ENCODE assay signal across 8 mouse cellular contexts in the genomic region with DNA sequence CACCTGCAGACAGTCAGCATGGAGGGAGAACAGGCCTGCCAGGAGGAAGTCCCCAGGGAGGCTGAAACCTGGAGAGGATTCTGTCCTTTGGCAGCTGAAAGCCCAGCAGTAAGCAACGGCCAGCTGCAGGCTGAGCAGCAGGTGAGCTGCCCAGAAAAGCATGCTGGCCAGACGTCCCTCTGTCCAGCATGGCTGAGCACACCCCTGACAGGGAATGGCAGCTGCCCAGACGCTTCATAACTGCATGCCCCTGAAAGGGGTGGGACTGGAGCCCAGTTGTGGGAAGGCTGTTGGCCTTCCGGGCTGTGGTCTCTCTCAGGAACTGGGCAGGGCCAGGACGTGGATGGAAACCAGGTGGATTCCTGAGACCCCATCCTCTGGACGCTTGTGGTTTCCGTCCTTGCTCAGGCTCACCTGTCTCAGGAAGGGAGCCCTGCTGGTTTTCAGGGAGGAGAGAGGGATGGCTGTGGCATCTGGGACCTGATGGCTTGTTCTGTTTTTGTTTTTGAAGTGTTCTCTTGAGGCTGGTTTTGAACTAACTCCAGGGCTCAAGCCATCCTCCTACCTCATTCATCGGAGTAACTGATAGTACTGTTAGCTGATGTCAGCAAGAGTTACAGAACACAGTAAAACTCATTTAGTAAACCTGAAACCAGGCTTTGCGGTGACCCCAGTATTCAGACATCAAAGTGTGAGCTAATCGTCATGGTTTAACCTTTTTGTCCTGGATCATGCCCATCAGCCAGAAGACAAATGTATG. TPM values are rescaled to one million over a fixed set of nuclear protein-coding genes. Genes with fewer than 3 reads are reported as not detected.
DNase-seq lines count a peak whose midpoint lies in the region; ATAC-seq and TF ChIP-seq lines count a peak whose summit lies in the region.

A gene (minus strand): TSS at position 344 of the 760 bp plus-strand sequence.

- H3K9ac ChIP-seq in stomach, embryonic 14.5 days (replicated peaks; ENCODE audit: low read depth, low read length): peak within 1 kb of the TSS; percentile 92

- no peak for TF ChIP-seq CTCF in embryonic fibroblast, embryonic 13.5 days (IDR thresholded peaks at IDR 0.05; ENCODE audit: borderline replicate concordance, insufficient read depth, low read length)

- peak; percentile 44 to 51 for DNase-seq in cerebellum, postnatal 10 days
- DNase-seq in cerebellum, postnatal 4 days (ENCODE audit: low spot score in 2 of 2): no peak
- DNase-seq in 3134 (ENCODE audit: extremely low read depth, insufficient read length, low spot score): peak; percentile 44
- DNase-seq in limb, embryonic 10.5 days (ENCODE audit: low spot score): no peak
- no peak for DNase-seq in yolk sac, embryonic 10.5 days (ENCODE audit: low spot score)
- DNase-seq in urinary bladder, adult 18-20 months (ENCODE audit: low spot score in 2 of 2): no peak

- H3K4me3 ChIP-seq in embryonic fibroblast, embryonic 13.5 days (ENCODE audit: insufficient read depth, low read length): peak within 1 kb of the TSS; percentile 69
- peak within 1 kb of the TSS; percentile 84 for H3K4me3 ChIP-seq in limb, embryonic 10.5 days
- peak within 1 kb of the TSS; percentile 100 for H3K4me3 ChIP-seq in stomach, embryonic 14.5 days (ENCODE audit: low read depth, low read length)

- H3K36me3 ChIP-seq in limb, embryonic 10.5 days: peaks cover 26% of the 10 kb centered on the region
- peaks cover 22% of the 10 kb centered on the region for H3K36me3 ChIP-seq in stomach, embryonic 14.5 days (ENCODE audit: control insufficient read depth, insufficient read depth, low read length)

- WGBS in limb, embryonic 10.5 days: 52% methylated on average over 10 of the region's 10 CpGs
- WGBS in stomach, embryonic 14.5 days: 29% methylated on average over 10 of the region's 10 CpGs

- no peaks in the 10 kb centered on the region for H3K27me3 ChIP-seq in limb, embryonic 10.5 days (ENCODE audit: low read depth, poor library complexity, severe bottlenecking)
- H3K27me3 ChIP-seq in stomach, embryonic 14.5 days (ENCODE audit: control insufficient read depth, insufficient read depth, low read length): no peaks in the 10 kb centered on the region

- H3K4me1 ChIP-seq in embryonic fibroblast, embryonic 13.5 days (ENCODE audit: control insufficient read depth, insufficient read depth, low read length): 0 out of 2 replicates have a peak, but pooled peaks cover 3% of the 10 kb centered on the region
- peaks cover 23% of the 10 kb centered on the region for H3K4me1 ChIP-seq in limb, embryonic 10.5 days
- H3K4me1 ChIP-seq in stomach, embryonic 14.5 days (ENCODE audit: control insufficient read depth, insufficient read depth, low read length): peaks cover 8% of the 10 kb centered on the region; the same call in 1 of the 2 replicates

- no peaks in the 10 kb centered on the region for H3K9me3 ChIP-seq in limb, embryonic 10.5 days (replicated peaks)
- H3K9me3 ChIP-seq in stomach, embryonic 14.5 days (ENCODE audit: control insufficient read depth, low read depth, low read length): no peaks in the 10 kb centered on the region

- no peak for ATAC-seq in stomach, embryonic 14.5 days (ENCODE audit: insufficient number of reproducible peaks, insufficient read depth, low FRiP score, low read depth)

- H3K27ac ChIP-seq in embryonic fibroblast, embryonic 13.5 days (ENCODE audit: insufficient read depth, low read length): no peak within 1 kb of the TSS
- peak within 1 kb of the TSS; percentile 83 for H3K27ac ChIP-seq in limb, embryonic 10.5 days
- 0 out of 2 replicates have a peak within 1 kb of the TSS, but pooled peaks have one; percentile 4 for H3K27ac ChIP-seq in stomach, embryonic 14.5 days (ENCODE audit: low read length)

- peak within 1 kb of the TSS; percentile 94 for H3K4me2 ChIP-seq in stomach, embryonic 14.5 days (replicated peaks; ENCODE audit: low read depth, low read length)

- no peak for TF ChIP-seq POLR2A in embryonic fibroblast, embryonic 13.5 days (IDR thresholded peaks at IDR 0.05; ENCODE audit: low read depth, low read length)

RNA-seq across cellular contexts. Expression of the gene that starts here (rescaled TPM):
- polyA plus RNA-seq in embryonic fibroblast, embryonic 13.5 days (2011; ENCODE audit: insufficient read length, low read depth, missing spikeins): not detected in 2 replicates
- polyA plus RNA-seq in limb, embryonic 10.5 days (2016; fragmentation: Nextera tagmentation; extraction: Ambion mirVana): 0.35 and 0.65 TPM in 2 replicates
- 0.30 and 0.34 TPM in 2 replicates for polyA plus RNA-seq in stomach, embryonic 14.5 days (2014; fragmentation: Nextera tagmentation; extraction: Ambion mirVana)

Comparison
In these comparisons a context has a peak if more than half of its experiments do, and no peak if none do; other contexts are left out.
1. DNase-seq: peak in cerebellum, postnatal 10 days (2 of 2) and 3134 (single experiment); none in cerebellum, postnatal 4 days (0 of 2), limb, embryonic 10.5 days (single experiment), yolk sac, embryonic 10.5 days (single experiment) and urinary bladder, adult 18-20 months (0 of 2).
2. Peak in every context shown above with its lines, with median percentiles within 50 percentile points of each other: H3K4me3 ChIP-seq.